Mouse (Mus musculus) small intestine, adult 2 months (tissue): Measurements from ENCODE around the gene Ssc4d.

ENCODE experiments used
- CTCF ChIP-seq: fragments of 200-500 bp; IDR thresholded peaks from 2 replicates; pipeline ENCODE4 v1.5.1; 2012; ENCODE audit warnings: low read depth, mild to moderate bottlenecking, control low read depth, inconsistent platforms, low read length, moderate library complexity, mixed read lengths; ENCODE audit not compliant: insufficient replicate concordance, insufficient read length; ENCODE audit errors: extremely low read depth
- POLR2A ChIP-seq: fragments of 200-500 bp; IDR thresholded peaks from 2 replicates; pipeline ENCODE4 v1.6.1; 2012; ENCODE audit warnings: low read depth, mild to moderate bottlenecking, control low read depth, inconsistent platforms, low read length, moderate library complexity

- TF ChIP-seq CTCF (no peak), POLR2A (no peak)
Measured at GRCm38 (mm10) chr5:135911633-135912220, 62.6 kb downstream of the Ssc4d start.
